Mouse (Mus musculus): ENCODE measurements around the gene Gm45208. TPM values are rescaled to one million over a fixed set of nuclear protein-coding genes. Genes with fewer than 3 reads are reported as not detected.

The Gm45208 gene
- not detected for polyA plus RNA-seq (2014; fragmentation: Illumina TruSeq; extraction: RNeasy Lipid Tissue Mini Kit (QIAGEN cat#74804); ENCODE audit: low read depth, low replicate concordance)

GRCm38 (mm10) chrX:7721514-7722281 lies at the start of gene Gm45208:
Gene Gm45208, plus strand, starts transcription at chrX:7722245.

GRCm38 (mm10) chrX:7680864-7681263 lies 41.2 kb upstream of the Gm45208 start, which contains the start of gene Magix:
Gene Magix, minus strand, starts transcription at chrX:7681251.

GRCm38 (mm10) chrX:7696954-7697381 lies 25.1 kb upstream of the Gm45208 start, which contains the start of gene Gpkow:
Gene Gpkow, plus strand, starts transcription at chrX:7697131.

GRCm38 (mm10) chrX:7714135-7714899 lies 7.7 kb upstream of the Gm45208 start, which contains the start of gene Wdr45:
Gene Wdr45, plus strand, starts transcription at chrX:7714333.

GRCm38 (mm10) chrX:7728215-7728921 lies 6.3 kb downstream of the Gm45208 start, which contains the start of gene Praf2:
Gene Praf2, plus strand, starts transcription at chrX:7728439.

GRCm38 (mm10) chrX:7750432-7751116 lies 28.5 kb downstream of the Gm45208 start, which contains the start of gene Ccdc120:
Gene Ccdc120, minus strand, starts transcription at chrX:7750905.

GRCm38 (mm10) chrX:7762137-7762920 lies 40.3 kb downstream of the Gm45208 start, which contains the start of gene Tfe3:
Gene Tfe3, plus strand, starts transcription at chrX:7762560.

Other genes with a start within 250 kb of the Gm45208 start
- 0.34 TPM for gene Foxp3, start 148.6 kb upstream of the Gm45208 start, polyA plus RNA-seq (2014; fragmentation: Illumina TruSeq; extraction: RNeasy Lipid Tissue Mini Kit (QIAGEN cat#74804); ENCODE audit: low read depth, low replicate concordance)
- not detected for gene Ppp1r3f, start 148.0 kb upstream of the Gm45208 start, polyA plus RNA-seq (2014; fragmentation: Illumina TruSeq; extraction: RNeasy Lipid Tissue Mini Kit (QIAGEN cat#74804); ENCODE audit: low read depth, low replicate concordance)
- 2.4 TPM for gene Ccdc22, start 116.7 kb upstream of the Gm45208 start, polyA plus RNA-seq (2014; fragmentation: Illumina TruSeq; extraction: RNeasy Lipid Tissue Mini Kit (QIAGEN cat#74804); ENCODE audit: low read depth, low replicate concordance)
- gene Cacna1f, start 115.2 kb upstream of the Gm45208 start, polyA plus RNA-seq (2014; fragmentation: Illumina TruSeq; extraction: RNeasy Lipid Tissue Mini Kit (QIAGEN cat#74804); ENCODE audit: low read depth, low replicate concordance): not detected
- 0.45 TPM for gene Syp, start 83.8 kb upstream of the Gm45208 start, polyA plus RNA-seq (2014; fragmentation: Illumina TruSeq; extraction: RNeasy Lipid Tissue Mini Kit (QIAGEN cat#74804); ENCODE audit: low read depth, low replicate concordance)
- 2.7 TPM for gene Prickle3, start 65.0 kb upstream of the Gm45208 start, polyA plus RNA-seq (2014; fragmentation: Illumina TruSeq; extraction: RNeasy Lipid Tissue Mini Kit (QIAGEN cat#74804); ENCODE audit: low read depth, low replicate concordance)
- 1.5 TPM for gene Plp2, start 50.9 kb upstream of the Gm45208 start, polyA plus RNA-seq (2014; fragmentation: Illumina TruSeq; extraction: RNeasy Lipid Tissue Mini Kit (QIAGEN cat#74804); ENCODE audit: low read depth, low replicate concordance)
- gene Magix, start 41.0 kb upstream of the Gm45208 start, polyA plus RNA-seq (2014; fragmentation: Illumina TruSeq; extraction: RNeasy Lipid Tissue Mini Kit (QIAGEN cat#74804); ENCODE audit: low read depth, low replicate concordance): 4.8 TPM
- 18.2 TPM for gene Gpkow, start 25.1 kb upstream of the Gm45208 start, polyA plus RNA-seq (2014; fragmentation: Illumina TruSeq; extraction: RNeasy Lipid Tissue Mini Kit (QIAGEN cat#74804); ENCODE audit: low read depth, low replicate concordance)
- 12.3 TPM for gene Wdr45, start 7.9 kb upstream of the Gm45208 start, polyA plus RNA-seq (2014; fragmentation: Illumina TruSeq; extraction: RNeasy Lipid Tissue Mini Kit (QIAGEN cat#74804); ENCODE audit: low read depth, low replicate concordance)
- 2.0 TPM for gene Praf2, start 6.2 kb downstream of the Gm45208 start, polyA plus RNA-seq (2014; fragmentation: Illumina TruSeq; extraction: RNeasy Lipid Tissue Mini Kit (QIAGEN cat#74804); ENCODE audit: low read depth, low replicate concordance)
- gene Ccdc120, start 28.7 kb downstream of the Gm45208 start, polyA plus RNA-seq (2014; fragmentation: Illumina TruSeq; extraction: RNeasy Lipid Tissue Mini Kit (QIAGEN cat#74804); ENCODE audit: low read depth, low replicate concordance): 0.26 TPM
- gene Tfe3, start 40.3 kb downstream of the Gm45208 start, polyA plus RNA-seq (2014; fragmentation: Illumina TruSeq; extraction: RNeasy Lipid Tissue Mini Kit (QIAGEN cat#74804); ENCODE audit: low read depth, low replicate concordance): 4.8 TPM
- gene Gripap1, start 67.5 kb downstream of the Gm45208 start, polyA plus RNA-seq (2014; fragmentation: Illumina TruSeq; extraction: RNeasy Lipid Tissue Mini Kit (QIAGEN cat#74804); ENCODE audit: low read depth, low replicate concordance): 16.7 TPM
- gene Kcnd1, start 100.0 kb downstream of the Gm45208 start, polyA plus RNA-seq (2014; fragmentation: Illumina TruSeq; extraction: RNeasy Lipid Tissue Mini Kit (QIAGEN cat#74804); ENCODE audit: low read depth, low replicate concordance): not detected
- gene Otud5, start 119.1 kb downstream of the Gm45208 start, polyA plus RNA-seq (2014; fragmentation: Illumina TruSeq; extraction: RNeasy Lipid Tissue Mini Kit (QIAGEN cat#74804); ENCODE audit: low read depth, low replicate concordance): 24.3 TPM
- 2.3 TPM for gene Pim2, start 156.0 kb downstream of the Gm45208 start, polyA plus RNA-seq (2014; fragmentation: Illumina TruSeq; extraction: RNeasy Lipid Tissue Mini Kit (QIAGEN cat#74804); ENCODE audit: low read depth, low replicate concordance)
- 3.7 TPM for gene Slc35a2, start 161.8 kb downstream of the Gm45208 start, polyA plus RNA-seq (2014; fragmentation: Illumina TruSeq; extraction: RNeasy Lipid Tissue Mini Kit (QIAGEN cat#74804); ENCODE audit: low read depth, low replicate concordance)
- gene Pqbp1, start 177.0 kb downstream of the Gm45208 start, polyA plus RNA-seq (2014; fragmentation: Illumina TruSeq; extraction: RNeasy Lipid Tissue Mini Kit (QIAGEN cat#74804); ENCODE audit: low read depth, low replicate concordance): 13.4 TPM
- gene Timm17b, start 177.1 kb downstream of the Gm45208 start, polyA plus RNA-seq (2014; fragmentation: Illumina TruSeq; extraction: RNeasy Lipid Tissue Mini Kit (QIAGEN cat#74804); ENCODE audit: low read depth, low replicate concordance): 4.2 TPM
- gene Gm10491, start 185.6 kb downstream of the Gm45208 start, polyA plus RNA-seq (2014; fragmentation: Illumina TruSeq; extraction: RNeasy Lipid Tissue Mini Kit (QIAGEN cat#74804); ENCODE audit: low read depth, low replicate concordance): not detected
- not detected for gene Gm10490, start 187.3 kb downstream of the Gm45208 start, polyA plus RNA-seq (2014; fragmentation: Illumina TruSeq; extraction: RNeasy Lipid Tissue Mini Kit (QIAGEN cat#74804); ENCODE audit: low read depth, low replicate concordance)
- not detected for gene Pcsk1n, start 197.6 kb downstream of the Gm45208 start, polyA plus RNA-seq (2014; fragmentation: Illumina TruSeq; extraction: RNeasy Lipid Tissue Mini Kit (QIAGEN cat#74804); ENCODE audit: low read depth, low replicate concordance)
- not detected for gene Eras, start 206.4 kb downstream of the Gm45208 start, polyA plus RNA-seq (2014; fragmentation: Illumina TruSeq; extraction: RNeasy Lipid Tissue Mini Kit (QIAGEN cat#74804); ENCODE audit: low read depth, low replicate concordance)
- gene Hdac6, start 225.6 kb downstream of the Gm45208 start, polyA plus RNA-seq (2014; fragmentation: Illumina TruSeq; extraction: RNeasy Lipid Tissue Mini Kit (QIAGEN cat#74804); ENCODE audit: low read depth, low replicate concordance): 2.6 TPM